Mouse (Mus musculus) liver, embryonic 13.5 days (tissue): Measurements from ENCODE around the gene Serpina3j. TPM values are rescaled to one million over a fixed set of nuclear protein-coding genes. Genes with fewer than 3 reads are reported as not detected.

Source experiments
- ATAC-seq: fragments of 200-750 bp; cut with Nextera tagmentation; 2 replicates; pipeline ENCODE4 v1.8.0; 2017; ENCODE audit warnings: low read depth, mild to moderate bottlenecking, moderate number of reproducible peaks, moderate library complexity
- DNase-seq: peaks from one replicate; pipeline ENCODE4 v3.0.0; 2022
- H3K27ac ChIP-seq: fragments of 300-500 bp; sonication (generic); 2 replicates; pipeline ENCODE4 v1.5.1; 2015; ENCODE audit warnings: moderate library complexity, mild to moderate bottlenecking, inconsistent platforms
- H3K27me3 ChIP-seq: fragments of 300-500 bp; sonication (generic); 2 replicates; pipeline ENCODE4 v1.6.1; 2015; ENCODE audit warnings: mild to moderate bottlenecking, inconsistent platforms
- H3K36me3 ChIP-seq: fragments of 300-500 bp; sonication (generic); 2 replicates; pipeline ENCODE4 v1.6.1; 2015; ENCODE audit warnings: mild to moderate bottlenecking, inconsistent platforms
- H3K4me1 ChIP-seq: fragments of 300-500 bp; sonication (generic); replicated peaks from 2 replicates; pipeline ENCODE4 v1.6.1; 2015; ENCODE audit warnings: inconsistent platforms
- H3K4me2 ChIP-seq: fragments of 300-500 bp; sonication (generic); 2 replicates; pipeline ENCODE4 v1.6.1; 2015; ENCODE audit warnings: inconsistent platforms, mild to moderate bottlenecking, moderate library complexity
- H3K4me3 ChIP-seq: fragments of 300-500 bp; sonication (generic); replicated peaks from 2 replicates; pipeline ENCODE4 v1.5.1; 2015; ENCODE audit warnings: mild to moderate bottlenecking, inconsistent platforms
- H3K9ac ChIP-seq: fragments of 300-500 bp; sonication (generic); 2 replicates; pipeline ENCODE4 v1.6.1; 2015; ENCODE audit warnings: mild to moderate bottlenecking, inconsistent platforms
- H3K9me3 ChIP-seq: fragments of 300-500 bp; sonication (generic); replicated peaks from 2 replicates; pipeline ENCODE4 v1.6.1; 2016; ENCODE audit warnings: inconsistent platforms
- WGBS: fragments of 180-500 bp; shearing (Covaris S2); methylation state at CpG from one replicate; pipeline ENCODE4 v1.1.7; 2015; ENCODE audit not compliant: insufficient replicate concordance; 5-methylcytosine and 5-hydroxymethylcytosine counted together
- polyA plus RNA-seq: library from polyadenylated mRNA; unstranded; fragments of >200 nt; fragmentation: Nextera tagmentation; extraction: Ambion mirVana; gene quantifications from 2 replicates; pipeline ENCODE4 v1.2.1, GENCODE M21; 2015

The Serpina3j gene
- polyA plus RNA-seq = not detected in 2 replicates

- Histone ChIP-seq H3K9me3 (no peaks in the 10 kb centered on the region), H3K27me3 (no peaks in the 10 kb centered on the region), H3K27ac (no peak within 1 kb of the TSS), H3K9ac (no peak within 1 kb of the TSS), H3K36me3 (no peaks in the 10 kb centered on the region), H3K4me3 (no peak within 1 kb of the TSS), H3K4me2 (no peak within 1 kb of the TSS), H3K4me1 (no peaks in the 10 kb centered on the region)
- ATAC-seq = no peak
- no peak for DNase-seq
- 53% methylated on average over 1 of the region's 1 CpGs for WGBS
Observed at GRCm38 (mm10) chr12:104314253-104314652, at the start of gene Serpina3j. Serpina3j (plus strand) TSS chr12:104314553.

- Histone ChIP-seq H3K36me3 (no peaks in the 10 kb centered on the region), H3K9ac (no peak overlapping the region), H3K4me1 (no peaks in the 10 kb centered on the region), H3K4me2 (no peak overlapping the region), H3K9me3 (no peaks in the 10 kb centered on the region), H3K27ac (no peak overlapping the region), H3K27me3 (no peaks in the 10 kb centered on the region), H3K4me3 (no peak overlapping the region)
- ATAC-seq (no peak), DNase-seq (no peak)
- WGBS = 41% methylated on average over 3 of the region's 3 CpGs
Observed at GRCm38 (mm10) chr12:104266374-104266773, 48.0 kb upstream of the Serpina3j start.

- H3K9me3 ChIP-seq = 0 out of 2 replicates have a peak, but pooled peaks cover 8% of the 10 kb centered on the region
- no peaks in the 10 kb centered on the region for H3K4me1 ChIP-seq
- H3K4me3 ChIP-seq = no peak overlapping the region
- H3K27ac ChIP-seq = no peak overlapping the region
- DNase-seq (no peak), ATAC-seq (no peak)
- H3K27me3 ChIP-seq = no peaks in the 10 kb centered on the region
- H3K36me3 ChIP-seq = no peaks in the 10 kb centered on the region
- H3K9ac ChIP-seq = no peak overlapping the region
- no peak overlapping the region for H3K4me2 ChIP-seq
- WGBS = 79% methylated on average over 18 of the region's 18 CpGs
Observed at GRCm38 (mm10) chr12:104278216-104279055, 35.9 kb upstream of the Serpina3j start.

GRCm38 (mm10) chr12:104279056-104279435 lies 35.3 kb upstream of the Serpina3j start:
- DNase-seq (no peak), ATAC-seq (no peak)
- H3K4me3 ChIP-seq = no peak overlapping the region
- H3K9ac ChIP-seq = no peak overlapping the region
- H3K4me1 ChIP-seq = no peaks in the 10 kb centered on the region
- H3K27ac ChIP-seq = no peak overlapping the region
- H3K36me3 ChIP-seq = no peaks in the 10 kb centered on the region
- 0 out of 2 replicates have a peak, but pooled peaks cover 9% of the 10 kb centered on the region for H3K9me3 ChIP-seq
- WGBS = 27% methylated on average over 3 of the region's 3 CpGs
- no peaks in the 10 kb centered on the region for H3K27me3 ChIP-seq
- H3K4me2 ChIP-seq = no peak overlapping the region

- Histone ChIP-seq H3K9me3 (0 out of 2 replicates have a peak, but pooled peaks cover 9% of the 10 kb centered on the region), H3K4me1 (no peaks in the 10 kb centered on the region), H3K36me3 (no peaks in the 10 kb centered on the region), H3K27me3 (no peaks in the 10 kb centered on the region), H3K9ac (no peak overlapping the region), H3K27ac (no peak overlapping the region), H3K4me3 (no peak overlapping the region), H3K4me2 (no peak overlapping the region)
- WGBS = 61% methylated on average over 11 of the region's 11 CpGs
- no peak for ATAC-seq
- DNase-seq = no peak
Observed at GRCm38 (mm10) chr12:104283380-104283779, 31.0 kb upstream of the Serpina3j start.

- ATAC-seq (no peak), DNase-seq (no peak)
- Histone ChIP-seq H3K9ac (no peak overlapping the region), H3K4me1 (no peaks in the 10 kb centered on the region), H3K36me3 (no peaks in the 10 kb centered on the region), H3K9me3 (0 out of 2 replicates have a peak, but pooled peaks cover 3% of the 10 kb centered on the region), H3K4me2 (no peak overlapping the region), H3K27ac (no peak overlapping the region), H3K27me3 (no peaks in the 10 kb centered on the region), H3K4me3 (no peak overlapping the region)
Observed at GRCm38 (mm10) chr12:104288336-104288735, 26.0 kb upstream of the Serpina3j start.

GRCm38 (mm10) chr12:104289872-104290271 lies 24.5 kb upstream of the Serpina3j start:
- H3K9ac ChIP-seq = no peak overlapping the region
- DNase-seq = no peak
- no peaks in the 10 kb centered on the region for H3K27me3 ChIP-seq
- no peaks in the 10 kb centered on the region for H3K4me1 ChIP-seq
- H3K4me3 ChIP-seq = no peak overlapping the region
- no peaks in the 10 kb centered on the region for H3K9me3 ChIP-seq
- WGBS = 32% methylated on average over 4 of the region's 4 CpGs
- no peak overlapping the region for H3K4me2 ChIP-seq
- H3K36me3 ChIP-seq = no peaks in the 10 kb centered on the region
- no peak for ATAC-seq
- no peak overlapping the region for H3K27ac ChIP-seq

- H3K27ac ChIP-seq = no peak overlapping the region
- no peak overlapping the region for H3K9ac ChIP-seq
- WGBS = 53% methylated on average over 2 of the region's 2 CpGs
- DNase-seq = no peak
- no peaks in the 10 kb centered on the region for H3K4me1 ChIP-seq
- H3K4me2 ChIP-seq = no peak overlapping the region
- no peak for ATAC-seq
- no peak overlapping the region for H3K4me3 ChIP-seq
- no peaks in the 10 kb centered on the region for H3K36me3 ChIP-seq
- no peaks in the 10 kb centered on the region for H3K9me3 ChIP-seq
- H3K27me3 ChIP-seq = no peaks in the 10 kb centered on the region
Observed at GRCm38 (mm10) chr12:104293963-104294362, 20.4 kb upstream of the Serpina3j start.

- ATAC-seq (no peak), DNase-seq (no peak)
- 60% methylated on average over 2 of the region's 2 CpGs for WGBS
- H3K9me3 ChIP-seq = no peaks in the 10 kb centered on the region
- H3K4me3 ChIP-seq = no peak overlapping the region
- H3K9ac ChIP-seq = no peak overlapping the region
- no peak overlapping the region for H3K4me2 ChIP-seq
- H3K4me1 ChIP-seq = no peaks in the 10 kb centered on the region
- H3K27ac ChIP-seq = no peak overlapping the region
- H3K36me3 ChIP-seq = no peaks in the 10 kb centered on the region
- H3K27me3 ChIP-seq = no peaks in the 10 kb centered on the region
Observed at GRCm38 (mm10) chr12:104298049-104298448, 16.3 kb upstream of the Serpina3j start.

GRCm38 (mm10) chr12:104305991-104306390 lies 8.4 kb upstream of the Serpina3j start:
- H3K4me1 ChIP-seq = no peaks in the 10 kb centered on the region
- no peak overlapping the region for H3K4me2 ChIP-seq
- no peak overlapping the region for H3K4me3 ChIP-seq
- no peaks in the 10 kb centered on the region for H3K9me3 ChIP-seq
- no peak overlapping the region for H3K27ac ChIP-seq
- H3K27me3 ChIP-seq = no peaks in the 10 kb centered on the region
- no peaks in the 10 kb centered on the region for H3K36me3 ChIP-seq
- no peak overlapping the region for H3K9ac ChIP-seq
- DNase-seq = no peak
- ATAC-seq = no peak
- 65% methylated on average over 4 of the region's 4 CpGs for WGBS

GRCm38 (mm10) chr12:104322454-104322853 lies 8.1 kb downstream of the Serpina3j start:
- Histone ChIP-seq H3K36me3 (no peaks in the 10 kb centered on the region), H3K4me2 (no peak overlapping the region), H3K27me3 (no peaks in the 10 kb centered on the region), H3K27ac (no peak overlapping the region), H3K4me3 (no peak overlapping the region), H3K9me3 (no peaks in the 10 kb centered on the region), H3K4me1 (no peaks in the 10 kb centered on the region), H3K9ac (no peak overlapping the region)
- DNase-seq (no peak), ATAC-seq (no peak)
- WGBS = 34% methylated on average over 1 of the region's 1 CpGs

GRCm38 (mm10) chr12:104331701-104332100 lies 17.3 kb downstream of the Serpina3j start:
- Histone ChIP-seq H3K4me1 (no peaks in the 10 kb centered on the region), H3K9me3 (no peaks in the 10 kb centered on the region), H3K27ac (no peak overlapping the region), H3K4me3 (no peak overlapping the region), H3K4me2 (no peak overlapping the region), H3K9ac (no peak overlapping the region), H3K36me3 (no peaks in the 10 kb centered on the region), H3K27me3 (no peaks in the 10 kb centered on the region)
- DNase-seq (no peak), ATAC-seq (no peak)
- WGBS = 29% methylated on average over 1 of the region's 1 CpGs
